Mouse (Mus musculus): Measurements from ENCODE around the gene Olfr130. TPM values are rescaled to one million over a fixed set of nuclear protein-coding genes. Genes with fewer than 3 reads are reported as not detected.

Olfr130 gene
- polyA plus RNA-seq (2015; fragmentation: Nextera tagmentation; extraction: Ambion mirVana), result not detected in 2 replicates

DNA sequence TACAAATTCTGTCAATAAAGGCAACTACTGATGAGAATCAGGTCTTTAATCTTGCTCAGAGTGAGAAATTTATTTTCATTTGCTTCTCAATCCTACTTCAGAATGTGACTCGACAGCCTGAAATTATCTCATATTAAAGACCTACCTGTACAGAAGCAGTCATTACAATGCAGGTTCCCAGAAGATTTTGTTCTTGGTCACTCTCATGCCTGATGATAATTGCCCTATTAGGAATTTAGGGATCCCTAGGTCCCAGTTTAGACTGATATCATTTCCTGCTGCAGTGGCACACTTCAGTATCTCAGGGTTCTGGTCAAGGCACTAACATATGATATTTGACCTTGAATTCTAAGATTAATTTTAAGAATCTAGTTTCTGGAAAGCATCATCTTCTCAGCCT is at the start of gene Olfr130:
Olfr130 (plus strand) TSS at position 301 of the 400 bp plus-strand sequence.
- WGBS (ENCODE audit: insufficient replicate concordance), result 44% methylated on average over 1 of the region's 1 CpGs
- ATAC-seq (ENCODE audit: low read depth), result no peak

DNA sequence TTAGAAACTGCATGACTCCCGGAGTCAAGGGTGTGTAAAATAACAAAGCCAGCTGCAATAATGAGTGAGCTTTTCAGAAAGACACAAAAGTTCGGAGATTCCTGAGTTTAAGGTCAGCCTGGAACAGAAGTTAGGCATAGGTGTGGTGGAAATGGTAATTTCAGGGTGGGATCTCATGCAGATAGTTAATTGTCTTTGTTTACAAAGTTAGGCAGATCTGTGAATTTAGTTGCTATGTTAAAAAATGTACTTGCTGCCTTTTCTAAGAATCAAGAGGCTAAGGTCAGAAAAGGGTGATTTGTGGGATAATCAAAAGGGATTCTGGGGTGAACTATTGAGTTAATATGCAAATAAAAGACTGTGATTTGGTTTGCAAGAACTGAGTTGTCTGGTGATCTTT is 47.4 kb upstream of the Olfr130 start:
- DNase-seq, result no peak
- no peak overlapping the region for H3K4me2 ChIP-seq
- no peak for ATAC-seq (ENCODE audit: low read depth)
- no peak overlapping the region for H3K9ac ChIP-seq
- no peaks in the 10 kb centered on the region for H3K36me3 ChIP-seq
- H3K4me1 ChIP-seq (replicated peaks), result no peaks in the 10 kb centered on the region
- 60% methylated on average over 2 of the region's 2 CpGs for WGBS (ENCODE audit: insufficient replicate concordance)
- H3K27ac ChIP-seq, result no peak overlapping the region
- no peaks in the 10 kb centered on the region for H3K27me3 ChIP-seq
- H3K9me3 ChIP-seq (replicated peaks), result no peaks in the 10 kb centered on the region
- no peak overlapping the region for H3K4me3 ChIP-seq (replicated peaks)

More for the DNA sequence above, at the start of gene Olfr130:
- Histone ChIP-seq H3K27ac (no peak within 1 kb of the TSS), H3K36me3 (no peaks in the 10 kb centered on the region), H3K9ac (no peak within 1 kb of the TSS), H3K4me2 (no peak within 1 kb of the TSS), H3K27me3 (no peaks in the 10 kb centered on the region), H3K4me3 (replicated peaks) (no peak within 1 kb of the TSS), H3K4me1 (replicated peaks) (no peaks in the 10 kb centered on the region), H3K9me3 (replicated peaks) (no peaks in the 10 kb centered on the region)
- DNase-seq, result no peak

DNA sequence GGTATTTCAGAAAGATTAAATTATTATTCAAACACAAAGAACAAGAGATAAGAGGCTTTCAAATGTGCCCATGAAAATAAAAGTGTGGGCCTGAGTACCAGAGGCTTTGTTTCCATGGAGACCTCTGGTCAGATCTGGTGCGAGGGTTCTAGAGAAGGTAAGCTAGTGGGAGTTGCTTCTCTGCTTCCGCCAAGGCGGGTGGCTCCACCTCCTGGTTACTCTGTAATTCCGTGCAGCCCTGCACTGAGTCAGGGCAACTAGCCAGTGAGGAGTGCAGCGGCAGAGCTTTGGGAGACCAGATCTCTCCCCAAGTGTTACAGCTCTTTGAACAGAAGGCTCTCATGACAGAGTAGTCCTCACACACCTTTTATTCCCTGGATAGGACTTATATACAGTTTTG is 37.4 kb upstream of the Olfr130 start:
- 30% methylated on average over 5 of the region's 5 CpGs for WGBS (ENCODE audit: insufficient replicate concordance)
- no peaks in the 10 kb centered on the region for H3K27me3 ChIP-seq
- H3K4me1 ChIP-seq (replicated peaks), result no peaks in the 10 kb centered on the region
- no peak overlapping the region for H3K27ac ChIP-seq
- ATAC-seq (ENCODE audit: low read depth) (no peak), DNase-seq (no peak)
- no peaks in the 10 kb centered on the region for H3K36me3 ChIP-seq
- H3K9me3 ChIP-seq (replicated peaks), result no peaks in the 10 kb centered on the region
- no peak overlapping the region for H3K4me3 ChIP-seq (replicated peaks)
- H3K9ac ChIP-seq, result no peak overlapping the region
- no peak overlapping the region for H3K4me2 ChIP-seq

GRCm38 (mm10) chr17:38059979-38060378 is 3.7 kb upstream of the Olfr130 start, which contains the start of gene Olfr129:
Gene Olfr129 (minus strand): TSS chr17:38060079.
- H3K4me1 ChIP-seq (replicated peaks), result no peaks in the 10 kb centered on the region
- WGBS (ENCODE audit: insufficient replicate concordance), result 26% methylated on average over 1 of the region's 1 CpGs
- DNase-seq (no peak), ATAC-seq (ENCODE audit: low read depth) (no peak)
- no peak within 1 kb of the TSS for H3K27ac ChIP-seq
- no peak within 1 kb of the TSS for H3K4me2 ChIP-seq
- H3K27me3 ChIP-seq, result no peaks in the 10 kb centered on the region
- H3K4me3 ChIP-seq (replicated peaks), result no peak within 1 kb of the TSS
- no peaks in the 10 kb centered on the region for H3K9me3 ChIP-seq (replicated peaks)
- H3K9ac ChIP-seq, result no peak within 1 kb of the TSS
- no peaks in the 10 kb centered on the region for H3K36me3 ChIP-seq

DNA sequence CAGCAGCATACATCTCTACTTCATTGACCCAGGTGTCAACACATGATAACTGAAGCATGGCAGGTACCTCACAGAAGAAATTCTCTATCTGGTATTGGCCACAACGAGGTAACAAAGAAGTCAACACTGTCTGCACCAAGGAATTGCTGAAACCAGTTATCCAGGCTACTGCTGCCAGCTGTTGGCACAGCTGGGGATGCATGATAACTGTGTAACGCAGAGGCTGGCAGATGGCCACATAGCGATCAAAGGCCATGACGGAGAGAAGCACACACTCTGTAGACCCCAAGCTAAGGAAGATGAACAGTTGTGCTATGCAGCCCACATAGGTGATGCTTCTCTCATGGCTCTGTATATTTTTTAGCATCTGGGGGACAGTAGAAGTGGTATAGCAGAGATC is 18.6 kb downstream of the Olfr130 start:
- Histone ChIP-seq H3K27me3 (no peaks in the 10 kb centered on the region), H3K9me3 (replicated peaks) (peaks cover 10% of the 10 kb centered on the region; the same call in 1 of the 2 replicates), H3K27ac (no peak overlapping the region), H3K4me2 (no peak overlapping the region), H3K36me3 (no peaks in the 10 kb centered on the region), H3K4me1 (replicated peaks) (no peaks in the 10 kb centered on the region), H3K9ac (no peak overlapping the region), H3K4me3 (replicated peaks) (no peak overlapping the region)
- ATAC-seq (ENCODE audit: low read depth) (no peak), DNase-seq (no peak)
- 67% methylated on average over 4 of the region's 4 CpGs for WGBS (ENCODE audit: insufficient replicate concordance)

GRCm38 (mm10) chr17:38088593-38088992 is 24.9 kb downstream of the Olfr130 start, which contains the start of gene Olfr131:
Gene Olfr131 (minus strand): TSS chr17:38088693.
- Histone ChIP-seq H3K9me3 (replicated peaks) (peaks cover 5% of the 10 kb centered on the region; the same call in 1 of the 2 replicates), H3K4me3 (replicated peaks) (no peak within 1 kb of the TSS), H3K27ac (no peak within 1 kb of the TSS), H3K4me1 (replicated peaks) (no peaks in the 10 kb centered on the region), H3K4me2 (no peak within 1 kb of the TSS), H3K27me3 (no peaks in the 10 kb centered on the region), H3K9ac (no peak within 1 kb of the TSS), H3K36me3 (no peaks in the 10 kb centered on the region)
- no peak for ATAC-seq (ENCODE audit: low read depth)
- no peak for DNase-seq

Other genes starting within 250 kb of the Olfr130 start
- not detected in 2 replicates for gene Olfr125, start 231.0 kb upstream of the Olfr130 start, polyA plus RNA-seq (2015; fragmentation: Nextera tagmentation; extraction: Ambion mirVana)
- gene Olfr126, start 216.4 kb upstream of the Olfr130 start, polyA plus RNA-seq (2015; fragmentation: Nextera tagmentation; extraction: Ambion mirVana), result not detected in 2 replicates
- not detected in 2 replicates for gene Olfr127, start 163.5 kb upstream of the Olfr130 start, polyA plus RNA-seq (2015; fragmentation: Nextera tagmentation; extraction: Ambion mirVana)
- gene Olfr128, start 143.4 kb upstream of the Olfr130 start, polyA plus RNA-seq (2015; fragmentation: Nextera tagmentation; extraction: Ambion mirVana), result not detected in 2 replicates
- not detected in 2 replicates for gene Olfr761, start 110.8 kb upstream of the Olfr130 start, polyA plus RNA-seq (2015; fragmentation: Nextera tagmentation; extraction: Ambion mirVana)
- gene Olfr129, start 3.8 kb upstream of the Olfr130 start, polyA plus RNA-seq (2015; fragmentation: Nextera tagmentation; extraction: Ambion mirVana), result not detected in 2 replicates
- gene Olfr131, start 24.8 kb downstream of the Olfr130 start, polyA plus RNA-seq (2015; fragmentation: Nextera tagmentation; extraction: Ambion mirVana), result not detected in 2 replicates
- gene Olfr132, start 70.6 kb downstream of the Olfr130 start, polyA plus RNA-seq (2015; fragmentation: Nextera tagmentation; extraction: Ambion mirVana), result not detected in 2 replicates
- gene Olfr133, start 81.4 kb downstream of the Olfr130 start, polyA plus RNA-seq (2015; fragmentation: Nextera tagmentation; extraction: Ambion mirVana), result not detected in 2 replicates
- gene Olfr134, start 107.5 kb downstream of the Olfr130 start, polyA plus RNA-seq (2015; fragmentation: Nextera tagmentation; extraction: Ambion mirVana), result not detected in 2 replicates
- not detected in 2 replicates for gene Olfr135, start 140.4 kb downstream of the Olfr130 start, polyA plus RNA-seq (2015; fragmentation: Nextera tagmentation; extraction: Ambion mirVana)
- not detected in 2 replicates for gene Olfr138, start 197.1 kb downstream of the Olfr130 start, polyA plus RNA-seq (2015; fragmentation: Nextera tagmentation; extraction: Ambion mirVana)
- not detected in 2 replicates for gene Olfr137, start 243.6 kb downstream of the Olfr130 start, polyA plus RNA-seq (2015; fragmentation: Nextera tagmentation; extraction: Ambion mirVana)